Mouse (Mus musculus): ENCODE measurements around the gene Mosmo. TPM values are rescaled to one million over a fixed set of nuclear protein-coding genes. Genes with fewer than 3 reads are reported as not detected.

Gene Mosmo
- polyA plus RNA-seq, 1 experiment from 2014 or later: 17.8 TPM

DNA sequence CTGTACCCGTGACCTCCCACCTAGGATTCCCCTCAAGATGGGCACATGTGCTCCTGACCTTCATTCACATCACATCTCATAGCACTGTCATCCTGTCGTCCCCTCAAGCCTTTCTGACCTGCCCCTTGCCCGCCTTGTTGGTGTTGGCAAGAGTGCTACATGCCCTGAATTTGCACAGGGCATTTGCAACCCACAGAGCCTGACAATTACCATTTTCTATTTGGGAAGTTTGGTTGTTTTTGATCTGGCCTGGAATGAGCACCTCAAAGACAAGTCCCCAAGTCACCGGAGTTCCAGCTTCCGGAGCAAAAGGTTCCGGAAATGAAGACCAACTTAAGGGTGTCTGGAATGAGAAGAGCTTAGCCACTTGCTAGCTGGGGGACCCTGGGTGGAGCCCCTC is 61.6 kb downstream of the Mosmo start, which contains the start of gene Vwa3a:
TSS of gene Vwa3a (plus strand) at position 301 of the 400 bp plus-strand sequence.
- Histone ChIP-seq H3K27me3 (ENCODE audit: control insufficient read depth, insufficient read depth, low read length) (no peaks in the 10 kb centered on the region), H3K9me3 (replicated peaks; ENCODE audit: control insufficient read depth, low read length) (no peaks in the 10 kb centered on the region), H3K9ac (ENCODE audit: low read depth, low read length) (no peak within 1 kb of the TSS), H3K27ac (ENCODE audit: low read depth, low read length) (peak within 1 kb of the TSS; percentile 22; the same call in 1 of the 2 replicates), H3K4me2 (peak within 1 kb of the TSS; percentile 32), H3K36me3 (ENCODE audit: control insufficient read depth, insufficient read depth, low read length) (no peaks in the 10 kb centered on the region), H3K4me1 (ENCODE audit: control insufficient read depth, insufficient read depth, low read length) (peaks cover 16% of the 10 kb centered on the region), H3K4me3 (ENCODE audit: low read depth, low read length) (no peak within 1 kb of the TSS)
- no peak for ATAC-seq (replicated peaks; ENCODE audit: insufficient number of reproducible peaks, low FRiP score, low TSS enrichment)
- 54% methylated on average over 6 of the region's 6 CpGs for WGBS (ENCODE audit: insufficient replicate concordance)

DNA sequence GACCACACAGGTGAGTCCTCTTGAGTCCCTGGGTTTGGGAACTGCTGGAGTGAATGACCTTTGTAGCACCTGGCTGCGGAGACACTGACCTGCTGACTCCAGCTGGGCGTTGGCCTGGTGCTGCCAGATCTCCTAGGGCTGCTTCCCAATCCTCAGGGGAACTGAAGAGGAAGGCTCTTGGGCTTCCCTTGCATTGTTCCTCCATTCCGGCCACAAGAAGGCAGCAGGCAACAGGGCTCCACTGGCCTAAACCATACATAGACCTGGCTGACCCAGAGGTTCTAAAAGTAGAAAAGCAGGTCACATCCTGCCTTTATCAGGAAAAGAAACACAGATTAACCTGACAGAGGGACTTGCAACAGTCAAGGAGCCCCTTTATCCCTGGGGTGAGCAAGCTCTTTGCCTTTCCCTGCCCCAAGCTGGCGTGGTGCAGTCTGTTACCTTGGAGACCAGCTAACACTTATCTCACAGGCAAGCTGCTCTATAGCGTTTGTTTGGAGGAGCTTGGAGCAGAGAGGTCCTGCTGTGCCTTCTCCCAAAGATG is 62.2 kb downstream of the Mosmo start:
- Histone ChIP-seq H3K4me3 (ENCODE audit: low read depth, low read length) (no peak overlapping the region), H3K4me1 (ENCODE audit: control insufficient read depth, insufficient read depth, low read length) (peaks cover 16% of the 10 kb centered on the region), H3K9me3 (replicated peaks; ENCODE audit: control insufficient read depth, low read length) (no peaks in the 10 kb centered on the region), H3K9ac (ENCODE audit: low read depth, low read length) (no peak overlapping the region), H3K4me2 (peak overlapping the region; percentile 32), H3K27me3 (ENCODE audit: control insufficient read depth, insufficient read depth, low read length) (no peaks in the 10 kb centered on the region), H3K36me3 (ENCODE audit: control insufficient read depth, insufficient read depth, low read length) (no peaks in the 10 kb centered on the region), H3K27ac (ENCODE audit: low read depth, low read length) (peak overlapping the region; percentile 22; the same call in 1 of the 2 replicates)
- 6% methylated on average over 5 of the region's 5 CpGs for WGBS (ENCODE audit: insufficient replicate concordance)
- peak; percentile 66 for ATAC-seq (replicated peaks; ENCODE audit: insufficient number of reproducible peaks, low FRiP score, low TSS enrichment)

DNA sequence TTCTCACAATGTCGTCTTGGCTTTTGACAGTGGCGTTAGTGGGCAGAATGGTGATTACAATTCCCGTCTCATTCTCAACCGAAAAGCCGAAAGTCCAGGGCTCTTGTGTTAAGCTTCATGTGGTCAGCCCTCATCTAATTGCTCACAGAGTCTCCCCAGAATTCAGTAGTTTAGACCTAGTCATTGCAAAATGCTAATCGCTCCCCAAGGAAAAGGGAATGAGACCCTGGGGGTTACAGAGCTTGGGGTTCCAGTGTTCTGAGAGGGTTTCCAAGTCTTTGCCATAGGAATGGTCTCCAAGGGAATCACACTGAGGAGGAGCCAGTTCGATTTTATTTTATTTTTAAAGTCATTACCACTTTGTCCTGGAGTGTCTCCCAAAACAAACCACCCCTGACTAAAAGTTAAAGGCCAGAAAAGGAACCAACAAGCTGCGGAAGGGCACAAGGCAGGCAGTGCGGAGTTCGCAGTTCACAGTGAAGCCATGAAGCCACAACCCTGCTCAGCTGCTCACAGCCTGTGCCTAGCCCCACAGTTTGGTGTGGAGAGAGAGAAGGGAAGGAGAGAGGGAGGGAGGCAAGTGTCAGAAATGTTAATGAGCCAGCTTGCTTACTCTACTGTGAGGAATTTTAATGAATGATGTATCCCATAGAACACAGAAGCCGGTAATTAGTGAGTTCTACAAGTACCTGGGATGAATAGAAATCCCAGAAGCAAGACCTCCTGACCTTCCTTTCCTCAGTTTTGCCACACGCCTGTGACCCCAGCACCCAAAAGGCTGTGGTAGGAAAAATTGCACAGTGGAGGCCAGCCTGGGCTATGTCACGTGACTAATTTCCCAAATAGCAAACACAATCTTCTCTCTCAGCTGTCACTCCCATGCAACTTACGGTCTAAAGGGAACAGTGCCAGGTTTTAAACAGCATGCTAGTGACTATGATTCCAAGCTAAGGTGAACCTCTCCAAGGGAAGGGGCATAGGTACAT is 66.2 kb downstream of the Mosmo start:
- H3K4me3 ChIP-seq (ENCODE audit: low read depth, low read length): no peak overlapping the region
- 74% methylated on average over 14 of the region's 14 CpGs for WGBS (ENCODE audit: insufficient replicate concordance)
- no peaks in the 10 kb centered on the region for H3K27me3 ChIP-seq (ENCODE audit: control insufficient read depth, insufficient read depth, low read length)
- H3K4me2 ChIP-seq: no peak overlapping the region
- no peaks in the 10 kb centered on the region for H3K36me3 ChIP-seq (ENCODE audit: control insufficient read depth, insufficient read depth, low read length)
- H3K27ac ChIP-seq (ENCODE audit: low read depth, low read length): no peak overlapping the region
- no peak overlapping the region for H3K9ac ChIP-seq (ENCODE audit: low read depth, low read length)
- peaks cover 16% of the 10 kb centered on the region for H3K4me1 ChIP-seq (ENCODE audit: control insufficient read depth, insufficient read depth, low read length)
- H3K9me3 ChIP-seq (replicated peaks; ENCODE audit: control insufficient read depth, low read length): no peaks in the 10 kb centered on the region
- ATAC-seq (replicated peaks; ENCODE audit: insufficient number of reproducible peaks, low FRiP score, low TSS enrichment): no peak

DNA sequence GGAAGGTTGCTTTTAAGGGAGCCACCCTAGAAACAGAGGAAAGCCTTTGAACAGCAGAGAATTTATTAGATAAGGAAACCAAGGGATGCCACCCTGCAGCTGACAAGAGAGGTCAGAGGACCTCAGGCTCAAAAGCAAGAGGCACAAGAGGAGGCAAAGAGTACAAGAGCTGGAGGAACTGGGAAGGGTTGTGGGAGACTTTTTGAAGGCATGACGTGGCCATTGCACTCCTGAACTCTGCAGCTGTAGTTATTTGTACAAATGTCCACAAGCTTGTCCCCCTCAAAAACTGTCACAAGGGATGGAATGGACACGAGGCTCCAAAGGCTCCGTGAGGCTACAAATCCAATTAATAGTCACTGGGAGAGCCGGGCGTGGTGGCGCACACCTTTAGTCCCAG is 67.2 kb downstream of the Mosmo start:
- Histone ChIP-seq H3K27ac (ENCODE audit: low read depth, low read length) (no peak overlapping the region), H3K9ac (ENCODE audit: low read depth, low read length) (no peak overlapping the region), H3K9me3 (replicated peaks; ENCODE audit: control insufficient read depth, low read length) (no peaks in the 10 kb centered on the region), H3K4me3 (ENCODE audit: low read depth, low read length) (no peak overlapping the region), H3K4me2 (no peak overlapping the region), H3K36me3 (ENCODE audit: control insufficient read depth, insufficient read depth, low read length) (no peaks in the 10 kb centered on the region), H3K4me1 (ENCODE audit: control insufficient read depth, insufficient read depth, low read length) (peaks cover 8% of the 10 kb centered on the region), H3K27me3 (ENCODE audit: control insufficient read depth, insufficient read depth, low read length) (no peaks in the 10 kb centered on the region)
- 79% methylated on average over 6 of the region's 6 CpGs for WGBS (ENCODE audit: insufficient replicate concordance)
- no peak for ATAC-seq (replicated peaks; ENCODE audit: insufficient number of reproducible peaks, low FRiP score, low TSS enrichment)

DNA sequence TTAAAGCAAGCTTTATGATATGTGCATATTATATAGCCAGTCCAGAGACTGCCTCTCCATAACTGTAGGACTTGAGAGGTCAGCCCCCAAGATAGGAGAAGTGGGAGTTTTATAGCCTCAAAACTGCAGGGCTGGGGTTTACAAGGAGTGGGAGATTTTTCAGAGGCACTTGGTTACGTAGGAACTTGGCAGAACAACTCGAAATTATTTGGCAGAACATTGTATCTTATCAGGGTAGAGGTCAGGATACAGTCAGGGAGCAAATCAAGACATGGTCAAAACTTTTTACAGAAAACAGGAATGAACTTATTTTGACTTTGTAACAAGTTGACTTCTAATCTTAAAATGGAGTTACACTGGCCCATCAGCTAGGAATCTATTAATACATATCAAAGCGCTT is 68.6 kb downstream of the Mosmo start:
- Histone ChIP-seq H3K4me1 (ENCODE audit: control insufficient read depth, insufficient read depth, low read length) (no peaks in the 10 kb centered on the region), H3K4me2 (no peak overlapping the region), H3K27ac (ENCODE audit: low read depth, low read length) (no peak overlapping the region), H3K4me3 (ENCODE audit: low read depth, low read length) (no peak overlapping the region), H3K36me3 (ENCODE audit: control insufficient read depth, insufficient read depth, low read length) (no peaks in the 10 kb centered on the region), H3K9me3 (replicated peaks; ENCODE audit: control insufficient read depth, low read length) (no peaks in the 10 kb centered on the region), H3K9ac (ENCODE audit: low read depth, low read length) (no peak overlapping the region), H3K27me3 (ENCODE audit: control insufficient read depth, insufficient read depth, low read length) (no peaks in the 10 kb centered on the region)
- 57% methylated on average over 3 of the region's 3 CpGs for WGBS (ENCODE audit: insufficient replicate concordance)
- no peak for ATAC-seq (replicated peaks; ENCODE audit: insufficient number of reproducible peaks, low FRiP score, low TSS enrichment)

DNA sequence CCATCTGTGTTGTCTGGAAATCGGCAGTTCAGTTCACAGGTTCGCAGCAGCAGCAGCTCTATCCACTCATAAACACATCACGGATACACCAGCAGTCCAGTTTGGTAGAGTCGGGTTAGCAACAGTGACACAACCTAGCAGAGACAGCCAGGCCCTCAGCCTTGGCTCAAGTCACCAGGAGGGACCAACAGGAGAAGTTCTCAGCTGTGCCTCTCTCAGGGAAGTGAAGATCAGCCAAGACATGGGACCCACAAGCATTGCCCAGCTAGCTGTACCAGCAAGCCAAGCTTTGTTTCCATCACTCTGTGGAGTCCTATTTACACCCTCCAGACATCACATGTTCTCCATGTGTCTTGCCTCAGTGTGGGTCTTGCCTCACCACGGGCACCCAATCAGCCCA is 69.4 kb downstream of the Mosmo start:
- H3K9me3 ChIP-seq (replicated peaks; ENCODE audit: control insufficient read depth, low read length): no peaks in the 10 kb centered on the region
- 77% methylated on average over 5 of the region's 5 CpGs for WGBS (ENCODE audit: insufficient replicate concordance)
- H3K27me3 ChIP-seq (ENCODE audit: control insufficient read depth, insufficient read depth, low read length): no peaks in the 10 kb centered on the region
- H3K4me3 ChIP-seq (ENCODE audit: low read depth, low read length): no peak overlapping the region
- H3K9ac ChIP-seq (ENCODE audit: low read depth, low read length): no peak overlapping the region
- no peaks in the 10 kb centered on the region for H3K36me3 ChIP-seq (ENCODE audit: control insufficient read depth, insufficient read depth, low read length)
- no peak for ATAC-seq (replicated peaks; ENCODE audit: insufficient number of reproducible peaks, low FRiP score, low TSS enrichment)
- no peak overlapping the region for H3K4me2 ChIP-seq
- H3K4me1 ChIP-seq (ENCODE audit: control insufficient read depth, insufficient read depth, low read length): no peaks in the 10 kb centered on the region
- H3K27ac ChIP-seq (ENCODE audit: low read depth, low read length): no peak overlapping the region

DNA sequence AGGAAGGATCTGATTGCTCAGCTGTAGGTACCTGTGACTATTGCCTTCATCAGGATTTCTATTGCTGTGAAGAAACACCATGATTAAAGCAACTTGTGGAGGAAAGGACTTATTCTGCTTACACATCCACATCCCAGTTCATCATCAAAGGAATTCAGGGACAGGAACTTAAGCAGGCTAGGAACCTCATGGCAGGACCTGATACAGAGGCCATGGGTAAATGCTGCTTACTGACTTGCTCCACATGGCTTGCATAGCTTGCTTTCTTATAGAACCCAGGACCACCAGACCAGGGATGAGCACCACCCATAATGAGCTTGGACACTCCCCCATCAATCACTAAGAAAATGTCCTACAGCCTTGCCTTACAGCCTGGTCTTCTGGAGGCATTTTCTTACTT is 71.1 kb downstream of the Mosmo start:
- Histone ChIP-seq H3K9me3 (replicated peaks; ENCODE audit: control insufficient read depth, low read length) (no peaks in the 10 kb centered on the region), H3K9ac (ENCODE audit: low read depth, low read length) (no peak overlapping the region), H3K27me3 (ENCODE audit: control insufficient read depth, insufficient read depth, low read length) (no peaks in the 10 kb centered on the region), H3K4me3 (ENCODE audit: low read depth, low read length) (no peak overlapping the region), H3K36me3 (ENCODE audit: control insufficient read depth, insufficient read depth, low read length) (no peaks in the 10 kb centered on the region), H3K4me1 (ENCODE audit: control insufficient read depth, insufficient read depth, low read length) (no peaks in the 10 kb centered on the region), H3K27ac (ENCODE audit: low read depth, low read length) (no peak overlapping the region), H3K4me2 (no peak overlapping the region)
- ATAC-seq (replicated peaks; ENCODE audit: insufficient number of reproducible peaks, low FRiP score, low TSS enrichment): no peak

DNA sequence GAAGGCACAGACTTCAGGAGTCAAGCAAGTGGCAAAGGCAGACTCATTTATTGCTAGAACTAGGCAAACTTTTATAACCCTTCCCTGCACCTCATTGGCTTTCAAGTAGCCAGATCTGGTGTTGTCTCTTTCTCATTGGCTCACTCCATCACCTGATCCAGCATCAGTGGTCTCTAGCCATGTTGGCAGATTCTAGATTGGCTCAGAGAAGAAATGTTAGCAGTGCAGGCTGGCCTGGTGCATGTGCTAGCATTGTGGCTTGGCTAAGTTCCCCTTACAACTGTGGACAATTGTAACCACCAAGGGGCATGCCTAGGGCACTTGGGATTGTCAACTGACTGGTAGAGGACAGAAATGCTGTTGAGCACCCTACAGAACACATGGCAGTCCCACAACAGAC is 73.9 kb downstream of the Mosmo start:
- Histone ChIP-seq H3K4me1 (ENCODE audit: control insufficient read depth, insufficient read depth, low read length) (no peaks in the 10 kb centered on the region), H3K36me3 (ENCODE audit: control insufficient read depth, insufficient read depth, low read length) (no peaks in the 10 kb centered on the region), H3K27me3 (ENCODE audit: control insufficient read depth, insufficient read depth, low read length) (no peaks in the 10 kb centered on the region), H3K4me2 (no peak overlapping the region), H3K4me3 (ENCODE audit: low read depth, low read length) (no peak overlapping the region), H3K9ac (ENCODE audit: low read depth, low read length) (no peak overlapping the region), H3K9me3 (replicated peaks; ENCODE audit: control insufficient read depth, low read length) (no peaks in the 10 kb centered on the region), H3K27ac (ENCODE audit: low read depth, low read length) (no peak overlapping the region)
- no peak for ATAC-seq (replicated peaks; ENCODE audit: insufficient number of reproducible peaks, low FRiP score, low TSS enrichment)

DNA sequence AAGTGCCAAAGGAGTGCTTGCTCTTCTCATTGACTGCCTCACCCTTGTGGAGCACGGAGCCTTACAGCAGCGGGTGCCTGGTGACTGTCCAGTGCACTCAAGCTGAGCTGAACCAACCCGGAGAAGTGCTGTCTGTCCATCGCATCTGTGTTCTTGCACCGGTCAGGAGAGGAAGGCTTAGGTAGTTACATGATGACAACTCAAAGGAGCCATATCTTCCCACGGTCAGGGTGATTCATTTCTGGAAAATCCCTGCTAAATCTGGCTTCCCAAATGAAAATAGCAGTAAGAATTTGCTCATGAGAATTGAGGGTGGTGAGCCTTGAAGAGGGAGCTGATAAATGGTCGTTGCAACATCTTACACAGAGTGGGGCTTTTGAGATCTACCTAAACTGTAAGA is 74.5 kb downstream of the Mosmo start:
- H3K27ac ChIP-seq (ENCODE audit: low read depth, low read length): no peak overlapping the region
- ATAC-seq (replicated peaks; ENCODE audit: insufficient number of reproducible peaks, low FRiP score, low TSS enrichment): no peak
- no peaks in the 10 kb centered on the region for H3K4me1 ChIP-seq (ENCODE audit: control insufficient read depth, insufficient read depth, low read length)
- H3K4me2 ChIP-seq: no peak overlapping the region
- no peaks in the 10 kb centered on the region for H3K9me3 ChIP-seq (replicated peaks; ENCODE audit: control insufficient read depth, low read length)
- 51% methylated on average over 7 of the region's 7 CpGs for WGBS (ENCODE audit: insufficient replicate concordance)
- H3K36me3 ChIP-seq (ENCODE audit: control insufficient read depth, insufficient read depth, low read length): no peaks in the 10 kb centered on the region
- no peaks in the 10 kb centered on the region for H3K27me3 ChIP-seq (ENCODE audit: control insufficient read depth, insufficient read depth, low read length)
- H3K9ac ChIP-seq (ENCODE audit: low read depth, low read length): no peak overlapping the region
- no peak overlapping the region for H3K4me3 ChIP-seq (ENCODE audit: low read depth, low read length)

All from heart, embryonic 11.5 days (tissue).